Mouse (Mus musculus): Measurements from ENCODE around the gene Hist4h4. TPM values are rescaled to one million over a fixed set of nuclear protein-coding genes. Genes with fewer than 3 reads are reported as not detected.

The Hist4h4 gene
- polyA plus RNA-seq, 1 experiment from 2014 or later = 0.17 TPM

GRCm38 (mm10) chr6:136809673-136810072, 5.5 kb upstream of the Hist4h4 start:
- Histone ChIP-seq H3K36me3 (ENCODE audit: control insufficient read depth, insufficient read depth, low read length) (peaks cover 14% of the 10 kb centered on the region; the same call in 1 of the 2 replicates), H3K27me3 (ENCODE audit: control insufficient read depth, insufficient read depth, low read length) (no peaks in the 10 kb centered on the region), H3K4me3 (ENCODE audit: low read depth, low read length) (peak overlapping the region; percentile 87), H3K27ac (ENCODE audit: low read depth, low read length) (no peak overlapping the region), H3K4me1 (ENCODE audit: control insufficient read depth, insufficient read depth, low read length) (peaks cover 9% of the 10 kb centered on the region), H3K9me3 (replicated peaks; ENCODE audit: control insufficient read depth, low read length) (no peaks in the 10 kb centered on the region), H3K9ac (ENCODE audit: low read depth, low read length) (no peak overlapping the region), H3K4me2 (peak overlapping the region; percentile 93)
- ATAC-seq (replicated peaks; ENCODE audit: insufficient number of reproducible peaks, low FRiP score, low TSS enrichment) = no peak
- WGBS (ENCODE audit: insufficient replicate concordance) = 64% methylated on average over 13 of the region's 13 CpGs

- no peaks in the 10 kb centered on the region for H3K9me3 ChIP-seq (replicated peaks; ENCODE audit: control insufficient read depth, low read length)
- H3K27ac ChIP-seq (ENCODE audit: low read depth, low read length) = no peak overlapping the region
- no peaks in the 10 kb centered on the region for H3K27me3 ChIP-seq (ENCODE audit: control insufficient read depth, insufficient read depth, low read length)
- no peak for ATAC-seq (replicated peaks; ENCODE audit: insufficient number of reproducible peaks, low FRiP score, low TSS enrichment)
- peaks cover 9% of the 10 kb centered on the region for H3K4me1 ChIP-seq (ENCODE audit: control insufficient read depth, insufficient read depth, low read length)
- peak overlapping the region; percentile 93 for H3K4me2 ChIP-seq
- H3K4me3 ChIP-seq (ENCODE audit: low read depth, low read length) = peak overlapping the region; percentile 87
- H3K36me3 ChIP-seq (ENCODE audit: control insufficient read depth, insufficient read depth, low read length) = peaks cover 8% of the 10 kb centered on the region; the same call in 1 of the 2 replicates
- H3K9ac ChIP-seq (ENCODE audit: low read depth, low read length) = peak overlapping the region; percentile 78
- WGBS (ENCODE audit: insufficient replicate concordance) = 22% methylated on average over 14 of the region's 14 CpGs
Observed at GRCm38 (mm10) chr6:136809077-136809476, 4.9 kb upstream of the Hist4h4 start.

DNA sequence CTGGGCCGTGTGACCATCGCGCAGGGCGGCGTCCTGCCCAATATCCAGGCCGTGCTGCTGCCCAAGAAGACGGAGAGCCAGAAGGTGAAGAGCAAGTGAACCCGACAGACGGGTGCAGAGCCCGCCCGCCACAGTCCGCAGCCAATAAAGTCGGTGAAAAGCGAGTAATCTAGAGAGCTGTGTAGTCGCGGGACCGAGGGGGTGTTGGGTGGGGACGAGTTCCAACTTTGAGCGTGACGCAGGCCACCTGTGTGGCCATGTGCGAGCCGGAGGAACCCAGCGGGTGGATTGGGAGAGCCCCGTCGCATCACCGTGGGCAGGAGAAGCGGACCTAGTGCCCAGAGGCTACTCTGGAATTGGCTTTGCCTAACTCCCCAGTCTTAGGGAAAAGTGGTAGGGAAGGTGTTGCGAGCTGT, 4.4 kb upstream of the Hist4h4 start:
- ATAC-seq (replicated peaks; ENCODE audit: insufficient number of reproducible peaks, low FRiP score, low TSS enrichment) = peak; percentile 9; the same call in 1 of the 2 replicates
- Histone ChIP-seq H3K27me3 (ENCODE audit: control insufficient read depth, insufficient read depth, low read length) (no peaks in the 10 kb centered on the region), H3K27ac (ENCODE audit: low read depth, low read length) (no peak overlapping the region), H3K4me2 (peak overlapping the region; percentile 93), H3K9ac (ENCODE audit: low read depth, low read length) (peak overlapping the region; percentile 78), H3K4me3 (ENCODE audit: low read depth, low read length) (peak overlapping the region; percentile 87), H3K4me1 (ENCODE audit: control insufficient read depth, insufficient read depth, low read length) (peaks cover 9% of the 10 kb centered on the region), H3K9me3 (replicated peaks; ENCODE audit: control insufficient read depth, low read length) (no peaks in the 10 kb centered on the region), H3K36me3 (ENCODE audit: control insufficient read depth, insufficient read depth, low read length) (peaks cover 5% of the 10 kb centered on the region; the same call in 1 of the 2 replicates)
- under 1% methylated on average over 28 of the region's 28 CpGs for WGBS (ENCODE audit: insufficient replicate concordance)

DNA sequence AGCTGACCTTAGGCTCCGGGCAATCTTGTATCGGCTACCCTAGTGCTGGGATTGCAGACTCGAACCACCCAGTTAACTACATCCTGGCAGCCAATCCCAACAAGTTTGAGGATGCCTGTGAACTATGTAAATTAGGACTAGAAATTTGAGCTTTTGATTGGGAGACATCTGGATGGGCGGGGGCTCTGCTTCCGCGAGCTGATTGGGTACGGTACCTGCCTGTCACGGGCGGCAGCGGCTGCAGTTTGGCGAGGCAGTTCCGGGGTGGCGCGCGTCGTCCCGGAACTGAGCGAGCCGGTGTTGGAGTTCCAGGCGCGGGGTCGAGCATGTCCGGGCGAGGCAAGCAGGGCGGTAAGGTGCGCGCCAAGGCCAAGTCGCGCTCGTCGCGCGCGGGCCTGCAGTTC, 3.8 kb upstream of the Hist4h4 start, which contains the start of gene H2afj:
TSS of gene H2afj (plus strand) at position 231 of the 404 bp plus-strand sequence.
- 0% methylated on average over 34 of the region's 34 CpGs for WGBS (ENCODE audit: insufficient replicate concordance)

DNA sequence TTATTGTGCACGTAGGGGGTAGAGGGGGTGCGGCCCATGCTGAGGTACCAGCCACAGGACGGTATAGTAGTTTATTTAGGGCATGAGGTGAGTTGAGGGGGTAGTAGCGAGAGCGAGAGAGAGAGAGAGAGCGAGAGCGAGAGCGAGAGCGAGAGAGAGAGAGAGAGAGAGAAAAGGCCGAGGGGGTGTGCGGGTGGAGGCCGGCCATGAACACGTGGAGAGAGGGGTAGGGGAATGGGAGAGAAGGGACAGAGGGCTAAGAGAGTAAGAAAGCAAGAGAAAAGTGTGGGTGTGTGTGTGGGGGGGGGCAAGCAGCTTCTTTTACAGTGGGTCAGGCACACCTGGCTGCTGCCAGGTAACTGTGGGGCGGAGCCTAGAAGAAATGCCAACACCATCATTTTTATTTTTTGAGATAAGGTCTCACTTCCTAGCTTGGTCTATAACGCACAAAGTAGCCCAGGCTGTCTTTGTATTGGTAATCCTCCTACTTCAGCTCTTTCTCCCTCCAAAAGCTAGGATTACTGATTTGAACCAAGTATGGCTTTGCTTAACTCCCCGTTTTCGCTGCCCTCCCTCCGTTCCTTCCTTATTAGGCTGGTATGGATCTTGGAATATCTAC, 3.3 kb upstream of the Hist4h4 start:
- 19% methylated on average over 18 of the region's 18 CpGs for WGBS (ENCODE audit: insufficient replicate concordance)
- ATAC-seq (replicated peaks; ENCODE audit: insufficient number of reproducible peaks, low FRiP score, low TSS enrichment) = no peak

More for the DNA sequence above, 3.8 kb upstream of the Hist4h4 start, which contains the start of gene H2afj:
- peak within 1 kb of the TSS; percentile 93 for H3K4me2 ChIP-seq
- H3K9me3 ChIP-seq (replicated peaks; ENCODE audit: control insufficient read depth, low read length) = no peaks in the 10 kb centered on the region
- H3K27me3 ChIP-seq (ENCODE audit: control insufficient read depth, insufficient read depth, low read length) = no peaks in the 10 kb centered on the region
- H3K36me3 ChIP-seq (ENCODE audit: control insufficient read depth, insufficient read depth, low read length) = peaks cover 2% of the 10 kb centered on the region; the same call in 1 of the 2 replicates
- H3K9ac ChIP-seq (ENCODE audit: low read depth, low read length) = peak within 1 kb of the TSS; percentile 78
- peak within 1 kb of the TSS; percentile 87 for H3K4me3 ChIP-seq (ENCODE audit: low read depth, low read length)
- ATAC-seq (replicated peaks; ENCODE audit: insufficient number of reproducible peaks, low FRiP score, low TSS enrichment) = peak; percentile 87
- H3K4me1 ChIP-seq (ENCODE audit: control insufficient read depth, insufficient read depth, low read length) = peaks cover 11% of the 10 kb centered on the region
- peak within 1 kb of the TSS; percentile 41; the same call in 1 of the 2 replicates for H3K27ac ChIP-seq (ENCODE audit: low read depth, low read length)

GRCm38 (mm10) chr6:136806819-136807218, 2.6 kb upstream of the Hist4h4 start:
- 0 out of 2 replicates have a peak overlapping the region, but pooled peaks have one; percentile 28 for H3K9ac ChIP-seq (ENCODE audit: low read depth, low read length)
- no peak overlapping the region for H3K4me3 ChIP-seq (ENCODE audit: low read depth, low read length)
- H3K27ac ChIP-seq (ENCODE audit: low read depth, low read length) = no peak overlapping the region
- H3K9me3 ChIP-seq (replicated peaks; ENCODE audit: control insufficient read depth, low read length) = no peaks in the 10 kb centered on the region
- no peaks in the 10 kb centered on the region for H3K27me3 ChIP-seq (ENCODE audit: control insufficient read depth, insufficient read depth, low read length)
- no peak for ATAC-seq (replicated peaks; ENCODE audit: insufficient number of reproducible peaks, low FRiP score, low TSS enrichment)
- H3K4me1 ChIP-seq (ENCODE audit: control insufficient read depth, insufficient read depth, low read length) = peaks cover 12% of the 10 kb centered on the region
- peak overlapping the region; percentile 69 for H3K4me2 ChIP-seq
- H3K36me3 ChIP-seq (ENCODE audit: control insufficient read depth, insufficient read depth, low read length) = no peaks in the 10 kb centered on the region
- 64% methylated on average over 5 of the region's 5 CpGs for WGBS (ENCODE audit: insufficient replicate concordance)

More for the DNA sequence above, 3.3 kb upstream of the Hist4h4 start:
- peak overlapping the region; percentile 37; the same call in 1 of the 2 replicates for H3K27ac ChIP-seq (ENCODE audit: low read depth, low read length)
- no peaks in the 10 kb centered on the region for H3K27me3 ChIP-seq (ENCODE audit: control insufficient read depth, insufficient read depth, low read length)
- peak overlapping the region; percentile 69 for H3K4me2 ChIP-seq
- H3K4me3 ChIP-seq (ENCODE audit: low read depth, low read length) = peak overlapping the region; percentile 87
- H3K9me3 ChIP-seq (replicated peaks; ENCODE audit: control insufficient read depth, low read length) = no peaks in the 10 kb centered on the region
- H3K9ac ChIP-seq (ENCODE audit: low read depth, low read length) = peak overlapping the region; percentile 52
- no peaks in the 10 kb centered on the region for H3K36me3 ChIP-seq (ENCODE audit: control insufficient read depth, insufficient read depth, low read length)
- H3K4me1 ChIP-seq (ENCODE audit: control insufficient read depth, insufficient read depth, low read length) = peaks cover 12% of the 10 kb centered on the region

GRCm38 (mm10) chr6:136805409-136805775, 1.2 kb upstream of the Hist4h4 start:
- Histone ChIP-seq H3K4me3 (ENCODE audit: low read depth, low read length) (no peak overlapping the region), H3K27me3 (ENCODE audit: control insufficient read depth, insufficient read depth, low read length) (no peaks in the 10 kb centered on the region), H3K9ac (ENCODE audit: low read depth, low read length) (no peak overlapping the region), H3K27ac (ENCODE audit: low read depth, low read length) (0 out of 2 replicates have a peak overlapping the region, but pooled peaks have one; percentile 100), H3K4me2 (no peak overlapping the region), H3K9me3 (replicated peaks; ENCODE audit: control insufficient read depth, low read length) (no peaks in the 10 kb centered on the region), H3K4me1 (ENCODE audit: control insufficient read depth, insufficient read depth, low read length) (peaks cover 12% of the 10 kb centered on the region), H3K36me3 (ENCODE audit: control insufficient read depth, insufficient read depth, low read length) (no peaks in the 10 kb centered on the region)
- WGBS (ENCODE audit: insufficient replicate concordance) = 88% methylated on average over 1 of the region's 1 CpGs
- ATAC-seq (replicated peaks; ENCODE audit: insufficient number of reproducible peaks, low FRiP score, low TSS enrichment) = no peak

GRCm38 (mm10) chr6:136804705-136805408, 642 bp upstream of the Hist4h4 start:
- Histone ChIP-seq H3K4me1 (ENCODE audit: control insufficient read depth, insufficient read depth, low read length) (peaks cover 11% of the 10 kb centered on the region), H3K9me3 (replicated peaks; ENCODE audit: control insufficient read depth, low read length) (no peaks in the 10 kb centered on the region), H3K4me3 (ENCODE audit: low read depth, low read length) (peak overlapping the region; percentile 75), H3K4me2 (peak overlapping the region; percentile 95), H3K27ac (ENCODE audit: low read depth, low read length) (peak overlapping the region; percentile 100), H3K9ac (ENCODE audit: low read depth, low read length) (peak overlapping the region; percentile 99), H3K27me3 (ENCODE audit: control insufficient read depth, insufficient read depth, low read length) (no peaks in the 10 kb centered on the region), H3K36me3 (ENCODE audit: control insufficient read depth, insufficient read depth, low read length) (no peaks in the 10 kb centered on the region)
- WGBS (ENCODE audit: insufficient replicate concordance) = 32% methylated on average over 9 of the region's 9 CpGs
- no peak for ATAC-seq (replicated peaks; ENCODE audit: insufficient number of reproducible peaks, low FRiP score, low TSS enrichment)
